Mouse (Mus musculus) C2C12 (cell line): ENCODE results near the gene Arfgef3.

Experiments
- CEBPB ChIP-seq: IDR thresholded peaks from one replicate; pipeline ENCODE4 v1.6.1; 2011; ENCODE audit warnings: low read depth, mild to moderate bottlenecking, control low read depth, moderate library complexity
- CTCF ChIP-seq: IDR thresholded peaks from one replicate; pipeline ENCODE4 v1.5.1; 2011; ENCODE audit not compliant: control insufficient read depth, insufficient read depth, insufficient read length
- FOSL1 ChIP-seq: IDR thresholded peaks from one replicate; pipeline ENCODE4 v1.8.0; 2011; ENCODE audit warnings: mild to moderate bottlenecking, low read length; ENCODE audit not compliant: poor library complexity, insufficient read depth, severe bottlenecking
- MAX ChIP-seq: IDR thresholded peaks from one replicate; pipeline ENCODE4 v1.6.1; 2011; ENCODE audit warnings: mild to moderate bottlenecking, control low read depth
- MYOD1 ChIP-seq: IDR thresholded peaks from one replicate; pipeline ENCODE4 v1.6.1; 2011; ENCODE audit warnings: low read depth; ENCODE audit not compliant: control insufficient read depth, insufficient read length
- MYOG ChIP-seq: IDR thresholded peaks from one replicate; pipeline ENCODE4 v1.6.1; 2011; ENCODE audit not compliant: control insufficient read depth, insufficient read length; ENCODE audit errors: extremely low read depth
- USF1 ChIP-seq: IDR thresholded peaks from one replicate; pipeline ENCODE4 v1.6.1; 2011; ENCODE audit warnings: low read depth, mild to moderate bottlenecking, control low read depth, moderate library complexity

GRCm38 (mm10) chr10:18678836-18679235, 64.9 kb downstream of the Arfgef3 start:
- TF ChIP-seq CTCF, result no peak
- no peak for TF ChIP-seq MAX
- TF ChIP-seq USF1, result no peak
- TF ChIP-seq MYOG, result no peak
- no peak for TF ChIP-seq MYOD1
- no peak for TF ChIP-seq CEBPB
- no peak for TF ChIP-seq FOSL1
